Mouse (Mus musculus) T-cell, adult 66 days (primary cell): Measurements from ENCODE around the gene Lamb3. TPM values are rescaled to one million over a fixed set of nuclear protein-coding genes. Genes with fewer than 3 reads are reported as not detected.

Source experiments
- total RNA-seq, 2 experiments: library from RNA; stranded (reverse); gene quantifications; 3 replicates in 1 of 2; 4 replicates in 1 of 2; pipeline ENCODE4 v1.2.4; 2023

The Lamb3 gene
- total RNA-seq = 10 to 100 TPM; 10.4 to 19.3 TPM

DNA sequence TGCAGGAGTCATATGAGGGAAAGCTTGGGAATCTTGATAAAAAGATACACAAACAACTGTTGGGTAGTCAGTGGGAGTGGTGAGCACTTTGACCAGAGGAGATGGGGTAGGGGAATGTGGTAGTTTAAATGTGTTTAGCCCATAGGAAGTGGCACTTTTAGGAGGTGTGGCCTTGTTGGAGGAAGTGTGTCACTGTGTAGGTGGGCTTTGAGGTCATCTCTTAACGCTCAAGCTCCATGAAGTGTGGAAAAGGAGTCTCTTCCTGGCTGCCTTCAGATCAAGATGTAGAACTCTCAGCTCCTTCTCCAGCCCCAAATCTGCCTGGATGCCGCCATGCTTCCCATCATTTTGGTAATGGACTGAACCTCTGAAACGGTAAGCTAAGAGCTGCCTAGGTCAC lies at the start of gene Lamb3:
Gene Lamb3 (plus strand): TSS at position 197 of the 400 bp plus-strand sequence.

DNA sequence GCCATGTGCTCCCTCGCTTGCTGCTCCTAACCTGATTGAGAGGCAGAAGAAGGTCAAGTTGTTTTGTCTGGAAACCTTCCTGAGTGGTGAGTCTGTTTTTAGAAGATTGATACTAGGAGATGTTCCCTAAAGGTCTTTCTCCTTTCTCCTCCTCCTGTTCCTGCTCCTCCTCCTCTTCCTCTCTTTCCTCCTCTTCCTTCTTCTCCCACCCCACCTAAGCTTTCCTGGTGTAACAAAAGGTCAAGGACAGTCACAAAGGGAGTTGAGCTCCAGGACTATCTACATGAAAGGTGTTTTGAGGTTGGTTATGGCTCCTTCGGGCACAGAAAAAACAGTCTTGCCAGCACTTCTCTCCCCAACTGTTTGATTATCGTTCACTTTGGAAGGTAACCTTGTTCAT lies 39.8 kb upstream of the Lamb3 start, which contains the start of gene A130010J15Rik:
Gene A130010J15Rik (plus strand): TSS at position 301 of the 400 bp plus-strand sequence.

GRCm38 (mm10) chr1:193201383-193201778 lies 6.1 kb upstream of the Lamb3 start, which contains the start of gene Traf3ip3:
Traf3ip3 (minus strand) TSS chr1:193201703.

GRCm38 (mm10) chr1:193263955-193264598 lies 56.6 kb downstream of the Lamb3 start, which contains the start of gene Hsd11b1:
Hsd11b1 (minus strand) TSS chr1:193264075.

GRCm38 (mm10) chr1:193272916-193273601 lies 65.6 kb downstream of the Lamb3 start, which contains the start of gene G0s2:
G0s2 (minus strand) TSS chr1:193273217.

DNA sequence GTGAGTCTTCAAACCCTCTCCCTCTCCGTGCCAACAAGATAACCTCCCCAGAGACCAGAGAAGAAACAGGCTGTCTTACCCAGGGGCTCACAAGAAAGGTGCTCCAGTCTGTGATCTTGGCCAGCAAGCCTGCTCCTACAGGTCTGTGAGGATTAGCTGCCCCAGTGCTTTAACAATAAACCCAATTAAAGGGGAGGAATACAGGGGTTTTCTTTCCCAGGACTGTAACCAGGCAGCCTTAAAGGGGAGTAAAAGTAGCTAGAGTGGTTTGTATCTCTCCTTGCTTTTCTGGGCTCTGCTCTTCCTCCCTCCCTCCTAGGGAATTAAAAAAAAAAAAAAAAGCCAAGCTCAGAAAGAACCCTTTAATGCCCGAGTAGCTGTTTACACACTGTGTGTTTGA lies 162.6 kb downstream of the Lamb3 start, which contains the start of gene Camk1g:
Gene Camk1g (minus strand): TSS at position 203 of the 400 bp plus-strand sequence.

Other genes starting within 250 kb of the Lamb3 start
- under 1 TPM; 0.38 to 0.65 TPM for gene Syt14, start 171.9 kb upstream of the Lamb3 start, total RNA-seq
- gene Diexf, start 77.4 kb upstream of the Lamb3 start, total RNA-seq = 10 to 100 TPM; 58.6 to 62.2 TPM
- 10 to 100 TPM in 1 of 2 experiments, 1 to 10 TPM in 1; 7.5 to 10.2 TPM for gene Irf6, start 54.6 kb upstream of the Lamb3 start, total RNA-seq
- gene A130010J15Rik, start 39.7 kb upstream of the Lamb3 start, total RNA-seq = 1 to 10 TPM; 1.8 to 3.6 TPM
- gene Traf3ip3, start 6.0 kb upstream of the Lamb3 start, total RNA-seq = 100 to 1,000 TPM; 505 to 567 TPM
- 10 to 100 TPM; 77.4 to 80.8 TPM for gene Hsd11b1, start 56.4 kb downstream of the Lamb3 start, total RNA-seq
- gene G0s2, start 65.5 kb downstream of the Lamb3 start, total RNA-seq = 1 to 10 TPM; 1.4 to 1.8 TPM
- not detected for gene Camk1g, start 162.6 kb downstream of the Lamb3 start, total RNA-seq